Mouse (Mus musculus) liver, postnatal 0 days (tissue): ENCODE measurements at regions not wholly inside any gene's neighbourhood (a gene's known extent, or its start where the extent isn't known, plus 50 kb on each side); places are given as distances from the start of the nearest gene placed in this dataset.

Experiments used
- CTCF ChIP-seq: sonication (generic); IDR thresholded peaks from 2 replicates; pipeline ENCODE4 v1.5.1; 2016; ENCODE audit warnings: antibody characterized with exemption, low read depth
- EP300 ChIP-seq: IDR thresholded peaks from 2 replicates; pipeline ENCODE4 v1.6.1; 2016; ENCODE audit warnings: antibody characterized with exemption, low read depth, mild to moderate bottlenecking

- TF ChIP-seq EP300 (no peak), CTCF (no peak)
These were observed 75.6 kb upstream of the Actbl2 start for GRCm38 (mm10) chr13:111179186-111179585.
